Mouse (Mus musculus) layer of hippocampus, adult 11-12 months (tissue): ENCODE measurements at regions not wholly inside any gene's neighbourhood (a gene's known extent, or its start where the extent isn't known, plus 50 kb on each side); places are given as distances from the start of the nearest gene placed in this dataset.

Experiments
- DNase-seq: peaks from one replicate; pipeline ENCODE4 v3.0.0; 2022; ENCODE audit warnings: low spot score

GRCm38 (mm10) chr2:148290326-148290725, 104.8 kb upstream of the Sstr4 start:
- no peak for DNase-seq

DNA sequence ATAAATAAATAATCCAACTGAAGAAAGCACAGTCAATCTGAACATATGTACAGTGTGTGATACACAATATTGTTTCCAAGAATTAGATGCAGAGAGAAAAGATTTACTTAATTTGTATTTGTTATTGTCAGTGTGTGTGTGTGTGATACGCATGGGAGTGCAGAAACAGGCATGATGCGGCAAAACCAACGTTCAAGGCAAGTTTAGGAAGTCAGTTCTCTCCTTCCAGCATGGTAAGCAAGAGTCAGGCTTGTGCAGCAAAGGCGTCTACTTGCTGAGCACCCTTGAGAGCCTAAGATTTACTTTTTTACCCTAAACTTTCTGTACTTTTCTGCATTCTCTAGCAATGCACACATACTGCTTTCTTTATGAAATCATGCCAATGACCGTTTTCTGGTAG, 102.7 kb upstream of the Sstr4 start:
- DNase-seq = no peak

GRCm38 (mm10) chr2:148292895-148293294, 102.2 kb upstream of the Sstr4 start:
- peak; percentile 11 for DNase-seq

- DNase-seq = no peak
These were observed 94.3 kb upstream of the Sstr4 start for GRCm38 (mm10) chr2:148300879-148301278.

- no peak for DNase-seq
These were observed 82.9 kb upstream of the Sstr4 start for GRCm38 (mm10) chr2:148312255-148312654.

- no peak for DNase-seq
These were observed 74.2 kb upstream of the Sstr4 start for GRCm38 (mm10) chr2:148320896-148321295.

GRCm38 (mm10) chr2:148325362-148325761, 69.8 kb upstream of the Sstr4 start:
- no peak for DNase-seq

DNA sequence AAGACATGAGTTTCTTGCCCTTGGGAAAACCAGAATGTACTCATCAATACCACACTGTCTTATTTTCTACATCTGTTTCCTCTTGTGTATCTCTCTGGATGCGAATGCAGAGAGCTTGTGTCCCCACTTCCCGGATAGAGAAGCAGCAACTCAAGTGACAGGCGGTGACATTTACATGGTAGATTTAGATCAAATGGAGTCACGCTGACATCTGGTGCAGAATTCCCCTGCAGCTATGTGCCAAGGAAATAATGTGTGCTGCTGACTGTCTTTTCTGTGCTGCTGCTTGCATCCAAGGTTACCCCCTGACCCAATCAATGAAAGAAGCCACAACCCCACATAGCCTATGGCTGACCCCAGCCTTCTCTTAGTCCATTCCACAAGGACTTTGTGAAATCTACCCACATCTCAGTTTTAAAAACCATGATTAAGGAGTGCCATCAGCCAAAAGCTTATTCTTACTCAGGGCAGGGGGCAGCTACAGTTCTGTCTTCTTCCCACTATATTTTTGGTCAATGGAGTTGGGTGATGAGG, 69.2 kb upstream of the Sstr4 start:
- DNase-seq = peak; percentile 25

GRCm38 (mm10) chr2:148326414-148326813, 68.7 kb upstream of the Sstr4 start:
- no peak for DNase-seq

GRCm38 (mm10) chr2:148327552-148327951, 67.6 kb upstream of the Sstr4 start:
- DNase-seq = no peak

DNA sequence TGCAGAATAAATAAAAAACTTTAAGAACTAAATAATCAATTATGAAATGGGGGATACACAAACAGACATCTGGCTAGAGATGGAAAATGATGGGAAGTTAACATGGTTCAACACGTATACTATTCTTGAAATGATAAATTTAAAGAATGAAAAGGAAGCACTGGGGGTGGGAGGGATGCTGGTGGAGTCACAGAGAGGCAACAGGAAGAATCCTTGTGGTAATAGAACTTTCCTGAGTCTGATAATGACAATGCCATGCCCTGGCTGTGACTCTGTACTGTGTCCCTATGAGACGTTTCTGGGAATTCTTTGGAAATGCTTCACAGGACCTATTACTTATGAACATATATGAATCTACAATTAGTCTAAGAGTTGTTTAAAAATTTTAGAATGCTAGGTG, 64.8 kb upstream of the Sstr4 start:
- DNase-seq = no peak

DNA sequence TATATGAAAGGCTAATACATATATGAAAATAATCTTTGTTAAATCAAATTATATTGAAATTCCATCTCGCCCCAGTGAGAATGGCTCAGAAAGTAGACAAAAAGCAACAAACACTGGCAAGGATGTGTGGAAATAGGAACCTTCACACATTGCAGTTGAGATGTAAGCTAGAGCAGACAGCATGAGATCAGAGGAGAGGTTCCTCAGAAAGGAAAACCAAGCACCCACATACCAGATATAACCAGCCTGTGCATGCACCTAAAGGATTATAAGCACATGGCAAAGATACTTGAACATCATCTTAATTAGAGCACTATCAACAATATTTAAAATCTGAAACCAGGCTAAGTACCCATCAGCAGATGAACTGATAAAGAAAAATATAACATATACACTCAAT, 60.6 kb upstream of the Sstr4 start:
- DNase-seq = no peak

GRCm38 (mm10) chr2:148336626-148337025, 58.5 kb upstream of the Sstr4 start:
- no peak for DNase-seq

DNA sequence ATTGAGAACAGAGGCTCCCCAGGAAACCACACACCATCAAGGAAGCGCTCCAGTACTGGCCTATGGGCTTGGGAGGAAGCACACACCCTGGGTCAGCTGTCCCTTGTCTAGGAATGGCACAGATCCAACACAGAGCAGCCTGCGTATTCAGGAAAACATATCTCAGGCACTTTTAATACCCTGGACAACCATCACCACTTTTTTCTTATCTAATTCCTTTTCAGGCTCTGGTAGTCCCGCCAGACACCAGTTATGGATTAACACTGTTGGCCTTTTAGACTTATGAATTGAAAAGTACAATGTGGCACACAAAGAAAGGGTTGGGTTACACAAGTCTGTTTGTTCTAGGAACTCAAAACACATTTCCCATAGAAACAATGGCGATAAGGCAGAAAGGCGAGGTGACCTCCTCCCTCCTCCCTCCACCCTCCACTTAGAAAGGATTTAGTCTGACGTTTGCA, 56.8 kb upstream of the Sstr4 start:
- DNase-seq = no peak

DNA sequence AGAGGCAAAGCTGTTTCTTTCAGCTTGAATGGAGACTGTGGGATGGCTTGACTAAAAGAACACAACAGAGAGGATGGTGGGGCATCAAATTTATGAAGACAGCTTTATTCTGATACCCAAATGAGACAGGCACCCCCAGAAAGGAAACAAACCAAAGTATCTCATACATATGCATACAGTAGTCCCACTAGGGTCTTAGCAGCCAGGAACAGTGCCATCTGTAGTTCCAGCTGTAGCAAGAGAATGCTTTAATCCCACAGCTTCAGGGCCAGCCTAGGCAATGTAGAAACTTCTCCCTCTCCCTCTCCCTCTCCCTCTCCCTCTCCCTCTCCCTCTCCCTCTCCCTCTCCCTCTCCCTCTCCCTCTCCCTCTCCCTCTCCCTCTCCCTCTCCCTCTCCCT, 56.2 kb upstream of the Sstr4 start:
- DNase-seq = peak; percentile 17

GRCm38 (mm10) chr2:148344193-148344592, 51.0 kb upstream of the Sstr4 start:
- no peak for DNase-seq
